Mouse (Mus musculus): ENCODE results near the gene Gfod1.

Gfod1 gene

DNA sequence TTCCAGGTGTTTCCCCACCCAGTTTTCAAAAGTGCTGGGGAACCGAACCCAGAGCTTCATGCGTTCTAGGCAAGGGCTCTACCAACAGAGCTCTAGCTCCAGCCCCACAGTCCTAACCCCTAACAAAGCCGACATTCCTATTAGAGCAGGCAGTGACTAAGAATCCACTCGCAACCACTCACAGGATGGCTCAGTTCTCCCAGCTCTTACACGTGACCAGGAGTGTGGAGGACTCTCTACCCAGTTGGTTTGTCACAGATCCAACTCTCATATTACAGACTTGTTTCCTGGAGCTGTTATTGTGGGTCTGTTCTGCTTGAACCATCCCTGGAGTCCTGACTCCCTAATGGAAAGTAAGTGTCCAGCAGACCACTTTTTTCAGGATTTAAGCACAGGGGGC lies 40.3 kb downstream of the Gfod1 start:
- DNase-seq (ENCODE audit: low read depth, low spot score): no peak

- peak; percentile 34 for DNase-seq (ENCODE audit: low read depth, low spot score)
Observed at GRCm38 (mm10) chr13:43262114-43262739, 41.7 kb downstream of the Gfod1 start.

DNA sequence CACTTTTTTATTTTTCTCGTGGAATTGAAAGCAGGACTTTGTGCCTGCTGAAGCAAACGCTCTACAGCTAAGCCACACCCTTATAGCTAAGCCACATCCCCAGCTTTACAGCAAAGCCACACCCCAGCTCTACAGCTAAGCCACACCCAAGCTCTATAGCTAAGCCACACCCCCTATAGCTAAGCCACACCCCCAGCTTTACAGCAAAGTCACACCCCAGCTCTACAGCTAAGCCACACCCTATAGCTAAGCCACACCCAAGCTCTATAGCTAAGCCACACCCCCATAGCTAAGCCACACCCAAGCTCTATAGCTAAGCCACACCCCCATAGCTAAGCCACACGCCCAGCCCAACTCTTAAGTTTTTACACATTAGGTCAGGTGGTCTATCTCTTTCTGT lies 42.7 kb downstream of the Gfod1 start:
- DNase-seq (ENCODE audit: low read depth, low spot score): peak; percentile 31

- DNase-seq (ENCODE audit: low read depth, low spot score): no peak
Observed at GRCm38 (mm10) chr13:43260731-43261130, 43.2 kb downstream of the Gfod1 start.

GRCm38 (mm10) chr13:43256447-43256846 lies 47.5 kb downstream of the Gfod1 start:
- no peak for DNase-seq (ENCODE audit: low read depth, low spot score)

- DNase-seq (ENCODE audit: low read depth, low spot score): no peak
Observed at GRCm38 (mm10) chr13:43253526-43253925, 50.4 kb downstream of the Gfod1 start.

- no peak for DNase-seq (ENCODE audit: low read depth, low spot score)
Observed at GRCm38 (mm10) chr13:43252105-43252790, 51.7 kb downstream of the Gfod1 start.

DNA sequence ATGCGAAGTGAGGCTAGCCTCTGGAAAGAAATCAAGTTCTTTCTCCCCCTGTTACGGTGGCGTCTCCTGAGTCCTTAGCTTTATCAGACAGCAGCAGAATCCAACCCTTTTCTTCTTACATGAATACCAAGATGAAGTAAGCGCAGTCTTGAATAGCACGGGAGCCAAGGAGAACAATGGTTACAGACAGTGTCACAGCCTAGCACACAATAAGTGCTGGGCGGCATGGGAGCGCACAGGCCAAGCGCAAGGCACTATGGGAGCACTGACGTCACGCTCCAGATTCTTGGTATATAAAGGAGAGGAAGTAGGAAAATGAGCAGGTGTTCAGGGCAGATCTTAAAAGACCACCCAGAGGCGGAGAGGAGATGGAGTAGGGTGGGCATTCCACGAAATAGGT lies 52.6 kb downstream of the Gfod1 start:
- DNase-seq (ENCODE audit: low read depth, low spot score): no peak

DNA sequence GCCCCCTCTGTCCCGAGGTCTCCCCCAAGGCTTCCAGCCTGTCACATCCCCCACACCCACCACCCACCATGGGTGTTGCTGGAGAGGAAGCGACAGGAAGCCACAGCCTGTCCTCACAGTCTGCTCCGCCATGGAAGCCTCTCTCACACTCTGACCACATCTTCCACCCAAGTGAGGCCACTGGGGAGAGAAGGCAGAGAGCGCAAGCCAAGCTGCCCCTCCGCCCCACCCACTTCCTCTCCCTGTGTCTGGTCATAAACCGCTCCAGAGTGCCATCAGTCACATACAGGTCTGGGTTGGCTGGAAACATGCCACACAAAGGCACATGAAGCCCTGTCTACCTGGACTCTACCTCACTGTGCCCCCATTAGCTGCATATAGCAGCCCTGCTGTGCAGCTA lies 53.3 kb downstream of the Gfod1 start:
- no peak for DNase-seq (ENCODE audit: low read depth, low spot score)

DNA sequence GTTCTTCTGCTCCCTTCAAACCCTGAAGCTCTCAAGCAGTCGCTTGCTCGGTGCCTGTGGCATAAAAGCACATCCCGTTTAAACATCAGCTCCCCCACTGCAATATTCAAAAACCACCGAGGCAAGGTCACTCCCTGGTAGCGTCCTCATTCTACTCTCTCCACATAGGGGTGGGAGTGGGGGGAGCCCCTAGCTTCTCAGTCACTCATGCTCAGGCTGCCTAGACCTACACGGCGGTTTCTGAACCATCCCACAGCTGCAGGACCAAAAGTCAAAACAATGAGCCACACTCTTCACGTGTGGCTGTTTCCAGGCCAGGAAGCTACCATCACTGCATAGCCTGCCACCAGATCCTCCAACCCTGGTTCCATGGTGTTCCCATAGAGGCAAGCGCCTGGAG lies 53.9 kb downstream of the Gfod1 start:
- DNase-seq (ENCODE audit: low read depth, low spot score): no peak

DNA sequence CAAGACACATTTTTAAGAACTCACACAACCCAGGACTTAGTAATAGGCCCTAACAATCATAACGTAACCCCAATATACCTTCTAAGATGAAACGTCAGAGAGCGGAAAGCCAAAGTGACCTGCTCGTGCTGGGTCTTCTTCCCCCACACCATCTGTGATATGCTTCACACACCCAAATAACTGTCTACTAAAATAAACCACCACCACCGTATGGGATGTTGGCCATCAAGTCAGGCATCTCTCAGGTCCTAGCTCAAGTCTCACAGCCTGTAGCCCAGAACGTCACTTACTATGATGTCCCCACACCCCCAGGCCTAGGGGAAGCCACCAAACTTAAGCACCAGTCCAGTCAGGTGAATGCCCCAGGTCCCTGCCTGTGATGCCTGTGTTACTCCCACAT lies 55.6 kb downstream of the Gfod1 start:
- DNase-seq (ENCODE audit: low read depth, low spot score): no peak

GRCm38 (mm10) chr13:43246876-43247275 lies 57.1 kb downstream of the Gfod1 start:
- no peak for DNase-seq (ENCODE audit: low read depth, low spot score)

GRCm38 (mm10) chr13:43243793-43244192 lies 60.2 kb downstream of the Gfod1 start:
- no peak for DNase-seq (ENCODE audit: low read depth, low spot score)

- no peak for DNase-seq (ENCODE audit: low read depth, low spot score)
Observed at GRCm38 (mm10) chr13:43243240-43243639, 60.7 kb downstream of the Gfod1 start.

DNA sequence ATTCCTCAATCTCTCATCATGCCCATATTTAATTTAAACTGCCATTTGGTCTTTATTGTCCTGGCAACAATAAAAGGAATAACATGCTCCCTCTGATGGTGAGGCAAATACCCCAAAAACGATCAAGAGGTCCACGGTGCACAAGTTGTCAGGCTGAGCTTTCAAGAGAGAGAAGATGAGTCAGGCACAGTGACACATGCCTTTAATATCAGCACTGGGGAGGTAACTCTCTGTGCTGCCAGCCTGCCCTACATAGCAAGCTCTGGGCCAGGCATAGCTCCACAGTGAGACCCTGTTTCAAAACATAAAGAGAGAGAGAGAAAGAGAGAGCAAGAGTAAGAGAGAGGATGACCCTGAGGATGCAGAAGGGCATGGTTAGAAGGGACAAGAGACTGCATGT lies 62.2 kb downstream of the Gfod1 start:
- DNase-seq (ENCODE audit: low read depth, low spot score): no peak

- no peak for DNase-seq (ENCODE audit: low read depth, low spot score)
Observed at GRCm38 (mm10) chr13:43241069-43241468, 62.9 kb downstream of the Gfod1 start.

DNA sequence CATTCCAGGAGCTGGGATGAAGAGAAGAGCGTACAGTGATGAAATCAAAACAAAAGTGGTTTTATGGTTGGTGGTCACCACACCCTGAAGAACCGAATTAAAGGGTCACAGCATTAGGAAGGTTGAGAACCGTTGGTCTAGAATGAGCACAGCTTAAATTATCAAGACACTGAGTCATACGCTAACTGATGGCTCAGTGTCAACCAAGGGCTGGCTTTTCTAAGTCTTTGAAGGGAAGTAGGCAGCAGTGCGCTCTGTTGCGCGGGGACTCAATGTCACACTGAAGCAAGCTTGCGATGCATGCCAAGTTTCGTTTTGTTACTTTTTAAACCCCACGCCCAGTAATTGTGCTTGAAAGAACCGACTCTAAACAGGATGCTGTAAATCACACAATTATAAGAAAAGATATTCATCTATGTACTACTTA lies 64.2 kb downstream of the Gfod1 start:
- DNase-seq (ENCODE audit: low read depth, low spot score): peak; percentile 63

DNA sequence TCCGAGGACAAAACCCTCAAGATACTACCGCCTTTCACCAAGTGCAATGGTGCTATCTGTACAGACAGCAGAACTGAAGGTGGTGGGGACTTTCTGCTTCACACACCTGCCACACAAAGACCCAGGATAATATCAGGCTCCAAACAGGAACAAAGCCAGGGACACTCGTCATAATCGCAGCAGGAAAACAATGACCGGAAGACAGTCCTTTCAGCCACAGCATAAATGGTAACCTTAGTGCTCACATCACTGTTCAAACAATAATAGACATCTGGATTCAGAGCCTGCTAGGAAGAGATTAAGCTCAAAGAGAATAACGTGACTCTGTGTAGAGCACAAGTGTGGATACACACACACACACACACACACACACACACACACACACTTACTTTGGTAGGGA lies 67.3 kb downstream of the Gfod1 start:
- DNase-seq (ENCODE audit: low read depth, low spot score): no peak

DNA sequence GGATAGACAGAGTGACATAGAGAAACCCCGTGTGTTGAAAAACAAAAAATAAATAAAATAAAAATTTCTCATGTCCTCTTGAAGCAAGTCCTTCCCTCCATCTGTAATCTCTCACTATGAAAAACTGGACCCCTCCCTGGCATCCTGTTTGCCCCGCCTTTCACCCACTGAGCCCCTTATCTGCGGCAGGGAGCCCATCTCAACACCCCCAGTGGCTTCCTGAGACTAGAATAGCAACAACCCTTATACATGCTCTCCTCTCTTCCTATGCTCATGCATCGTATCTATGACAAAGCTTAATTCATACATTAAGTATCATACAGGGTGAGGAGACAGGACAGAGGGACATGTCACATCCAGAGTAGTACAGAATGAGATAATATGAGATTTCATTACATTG lies 68.0 kb downstream of the Gfod1 start:
- DNase-seq (ENCODE audit: low read depth, low spot score): no peak

- no peak for DNase-seq (ENCODE audit: low read depth, low spot score)
Observed at GRCm38 (mm10) chr13:43235586-43235910, 68.4 kb downstream of the Gfod1 start.

DNA sequence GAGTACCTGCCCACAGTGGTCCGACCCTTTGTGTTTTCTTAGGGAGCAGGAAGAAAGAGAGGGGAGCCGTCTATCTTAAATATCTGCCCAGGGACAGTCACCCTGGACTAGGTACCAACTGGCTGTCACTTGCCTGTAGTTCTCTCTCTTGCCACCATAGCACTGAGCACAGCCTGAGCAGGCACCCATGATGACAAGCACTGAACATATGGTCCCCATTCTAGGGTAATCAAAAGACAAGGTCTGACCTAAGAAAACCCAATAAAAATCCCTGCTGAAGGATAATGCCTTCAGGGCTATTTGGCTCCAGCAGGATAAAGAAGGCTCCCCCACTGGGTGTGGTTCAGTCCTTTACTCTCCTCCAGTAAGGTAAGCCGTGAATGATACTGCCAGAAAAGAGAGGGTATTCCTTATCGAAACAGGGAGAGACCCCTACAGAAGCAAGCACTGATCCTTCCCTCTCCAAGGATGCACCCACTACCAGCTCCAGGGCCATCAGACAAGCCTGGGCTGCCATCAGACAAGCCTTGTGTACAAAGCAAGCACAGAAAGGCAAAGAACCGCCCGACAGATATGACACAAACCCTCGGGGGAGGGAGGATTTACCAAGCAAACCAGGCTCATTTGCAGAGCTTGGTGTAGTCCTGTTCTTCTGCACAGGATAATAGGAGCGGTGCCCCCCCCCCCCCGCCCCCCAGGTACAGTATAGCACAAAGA lies 68.9 kb downstream of the Gfod1 start:
- DNase-seq (ENCODE audit: low read depth, low spot score): no peak

GRCm38 (mm10) chr13:43233331-43233730 lies 70.6 kb downstream of the Gfod1 start:
- DNase-seq (ENCODE audit: low read depth, low spot score): no peak

All from A20 (cell line).